Mouse (Mus musculus) kidney, embryonic 16.5 days (tissue): Measurements from ENCODE around the gene Ilf2. TPM values are rescaled to one million over a fixed set of nuclear protein-coding genes. Genes with fewer than 3 reads are reported as not detected.

ENCODE experiments used
- ATAC-seq: fragments of 200-750 bp; cut with Nextera tagmentation; 2 replicates; pipeline ENCODE4 v1.8.0; 2017; ENCODE audit warnings: moderate TSS enrichment; ENCODE audit not compliant: low FRiP score, low TSS enrichment
- H3K27ac ChIP-seq: fragments of 300-500 bp; sonication (generic); 2 replicates; pipeline ENCODE4 v1.5.1; 2014; ENCODE audit warnings: low read length
- H3K27me3 ChIP-seq: fragments of 300-500 bp; sonication (generic); 2 replicates; pipeline ENCODE4 v1.6.1; 2014; ENCODE audit warnings: low read length, control low read depth, mixed read lengths; ENCODE audit not compliant: insufficient read depth
- H3K36me3 ChIP-seq: fragments of 300-500 bp; sonication (generic); 2 replicates; pipeline ENCODE4 v1.6.1; 2014; ENCODE audit warnings: low read length, control low read depth, mixed read lengths; ENCODE audit not compliant: insufficient read depth
- H3K4me1 ChIP-seq: fragments of 300-500 bp; sonication (generic); 2 replicates; pipeline ENCODE4 v1.6.1; 2014; ENCODE audit warnings: low read length, control low read depth, mixed read lengths; ENCODE audit not compliant: insufficient read depth
- H3K4me2 ChIP-seq: fragments of 300-500 bp; sonication (generic); replicated peaks from 2 replicates; pipeline ENCODE4 v1.6.1; 2014; ENCODE audit warnings: low read depth, low read length
- H3K4me3 ChIP-seq: fragments of 300-500 bp; sonication (generic); 2 replicates; pipeline ENCODE4 v1.5.1; 2014; ENCODE audit warnings: mild to moderate bottlenecking, low read length
- H3K9ac ChIP-seq: fragments of 300-500 bp; sonication (generic); replicated peaks from 2 replicates; pipeline ENCODE4 v1.6.1; 2014; ENCODE audit warnings: low read length
- H3K9me3 ChIP-seq: fragments of 300-500 bp; sonication (generic); 2 replicates; pipeline ENCODE4 v1.6.1; 2016; ENCODE audit warnings: low read length, control low read depth
- WGBS: fragments of 180-500 bp; shearing (Covaris S2); extraction: QIAGEN DNeasy Blood & Tissue Kit; methylation state at CpG from one replicate; pipeline ENCODE4 v1.1.7; 2014; 5-methylcytosine and 5-hydroxymethylcytosine counted together
- polyA plus RNA-seq: library from polyadenylated mRNA; unstranded; fragments of >200 nt; fragmentation: Nextera tagmentation; extraction: Ambion mirVana; gene quantifications from 2 replicates; pipeline ENCODE4 v1.2.1, GENCODE M21; 2015

The Ilf2 gene
- polyA plus RNA-seq: 219 and 223 TPM in 2 replicates

DNA sequence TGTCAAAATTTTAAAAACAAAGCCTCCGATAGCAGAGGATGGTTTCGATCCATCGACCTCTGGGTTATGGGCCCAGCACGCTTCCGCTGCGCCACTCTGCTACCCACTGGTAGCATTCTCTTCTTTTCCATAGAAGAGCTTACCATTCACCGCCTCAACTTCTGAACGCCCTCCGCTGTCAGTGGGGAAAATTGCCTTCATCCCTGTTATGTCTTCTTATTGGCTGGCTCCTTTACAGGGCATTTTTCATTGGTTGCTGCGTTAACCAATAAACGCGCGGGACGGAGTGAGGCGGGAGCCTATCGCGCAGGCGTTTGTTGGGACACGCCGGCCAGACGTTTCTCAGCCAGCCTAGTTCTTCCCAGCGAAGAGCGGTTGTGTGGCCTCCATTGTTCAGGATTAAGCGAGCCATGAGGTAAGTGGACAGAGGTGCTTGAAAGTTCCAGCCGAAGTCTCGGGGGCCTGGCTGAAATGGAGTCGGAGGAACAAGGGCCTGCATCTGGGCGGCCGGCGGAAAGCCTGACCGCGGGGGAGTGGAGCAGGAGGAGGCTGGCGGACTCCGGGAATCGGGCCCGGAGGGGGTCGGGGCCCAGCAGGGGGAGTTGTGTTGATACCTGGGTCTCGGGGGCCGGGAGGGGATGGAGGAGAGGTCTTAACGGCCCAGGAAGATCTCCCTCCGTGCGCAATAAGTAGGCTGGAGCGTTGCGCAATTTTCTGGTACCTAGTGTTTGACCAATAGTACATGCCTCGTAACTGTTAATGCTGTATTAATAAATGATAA lies at the start of gene Ilf2:
Gene Ilf2 (plus strand): TSS at position 296 of the 781 bp plus-strand sequence.
- peak; percentile 99 for ATAC-seq
- Histone ChIP-seq H3K9me3 (no peaks in the 10 kb centered on the region), H3K36me3 (peaks cover 26% of the 10 kb centered on the region), H3K27ac (peak within 1 kb of the TSS; percentile 96), H3K4me2 (peak within 1 kb of the TSS; percentile 70), H3K4me3 (peak within 1 kb of the TSS; percentile 94), H3K27me3 (no peaks in the 10 kb centered on the region), H3K9ac (peak within 1 kb of the TSS; percentile 96), H3K4me1 (peaks cover 8% of the 10 kb centered on the region)
- WGBS: 0% methylated on average over 45 of the region's 45 CpGs

DNA sequence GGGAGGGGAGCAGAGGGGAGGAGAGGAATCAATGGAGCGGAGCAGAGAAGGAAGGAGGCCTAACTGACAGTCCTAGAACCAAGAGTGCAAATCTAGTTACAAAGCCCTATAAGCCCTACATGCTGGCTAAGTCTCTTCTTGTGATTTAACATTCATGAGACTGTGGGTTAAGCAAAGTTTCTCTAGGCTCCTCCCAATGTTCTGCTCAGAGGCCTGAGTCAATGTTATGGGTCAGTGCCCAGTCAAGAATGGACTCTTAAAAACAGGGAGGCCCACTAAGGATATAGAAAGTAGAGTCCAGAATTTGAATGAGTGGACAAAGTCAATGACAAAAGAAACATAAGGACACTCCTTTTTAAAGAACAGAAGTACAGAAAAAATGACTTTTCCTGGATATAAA lies 48.4 kb upstream of the Ilf2 start:
- no peak overlapping the region for H3K4me3 ChIP-seq
- peak overlapping the region; percentile 61 for H3K27ac ChIP-seq
- no peaks in the 10 kb centered on the region for H3K27me3 ChIP-seq
- peak; percentile 70; the same call in 1 of the 2 replicates for ATAC-seq
- no peak overlapping the region for H3K9ac ChIP-seq
- H3K9me3 ChIP-seq: no peaks in the 10 kb centered on the region
- H3K4me1 ChIP-seq: peaks cover 41% of the 10 kb centered on the region
- H3K36me3 ChIP-seq: peaks cover 10% of the 10 kb centered on the region
- no peak overlapping the region for H3K4me2 ChIP-seq
- WGBS: 91% methylated on average over 1 of the region's 1 CpGs

DNA sequence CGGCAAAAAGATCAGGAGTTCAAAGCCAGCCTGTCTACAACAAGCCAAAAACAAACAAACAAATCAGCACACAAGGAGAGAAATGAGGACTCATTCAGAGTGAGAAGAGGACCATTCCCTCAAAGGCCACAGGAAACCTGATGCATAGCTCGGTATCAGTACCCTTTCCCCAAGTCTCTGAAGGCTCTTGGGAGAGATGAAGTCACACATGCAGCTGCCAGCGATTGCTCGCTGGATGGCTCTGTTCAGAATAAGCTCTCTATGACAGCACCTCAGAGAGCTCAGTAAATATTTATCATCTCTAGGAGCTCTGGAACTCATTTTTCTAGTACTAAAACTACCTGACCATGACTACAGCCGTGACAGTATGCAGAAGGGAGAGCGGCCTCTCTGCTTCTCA lies 47.7 kb upstream of the Ilf2 start:
- H3K36me3 ChIP-seq: peaks cover 5% of the 10 kb centered on the region
- H3K9me3 ChIP-seq: no peaks in the 10 kb centered on the region
- 74% methylated on average over 6 of the region's 6 CpGs for WGBS
- ATAC-seq: no peak
- H3K4me2 ChIP-seq: no peak overlapping the region
- no peak overlapping the region for H3K9ac ChIP-seq
- no peak overlapping the region for H3K4me3 ChIP-seq
- peaks cover 41% of the 10 kb centered on the region for H3K4me1 ChIP-seq
- H3K27ac ChIP-seq: peak overlapping the region; percentile 61
- no peaks in the 10 kb centered on the region for H3K27me3 ChIP-seq

DNA sequence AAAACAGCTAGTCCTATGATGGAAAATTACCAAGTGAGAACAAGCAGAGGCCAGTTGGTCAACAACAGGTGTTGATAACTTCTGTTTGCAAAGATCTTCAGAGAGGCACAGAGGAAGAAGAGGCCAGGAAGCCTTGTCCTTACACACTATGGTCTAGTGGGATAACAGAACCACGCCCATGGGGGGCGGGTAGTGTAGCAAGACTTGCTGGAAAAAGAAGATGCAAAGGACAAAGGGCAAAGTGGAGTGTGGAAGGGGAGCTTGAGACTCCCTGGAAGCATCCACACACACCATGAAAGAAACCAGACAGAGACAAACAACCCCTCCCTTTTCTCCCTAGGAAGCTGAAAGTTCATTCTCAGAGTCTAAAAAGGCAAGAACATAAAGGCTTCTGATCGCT lies 46.4 kb upstream of the Ilf2 start:
- H3K36me3 ChIP-seq: no peaks in the 10 kb centered on the region
- no peaks in the 10 kb centered on the region for H3K9me3 ChIP-seq
- H3K4me3 ChIP-seq: no peak overlapping the region
- ATAC-seq: no peak
- no peak overlapping the region for H3K9ac ChIP-seq
- 84% methylated on average over 3 of the region's 3 CpGs for WGBS
- H3K27ac ChIP-seq: no peak overlapping the region
- H3K4me2 ChIP-seq: no peak overlapping the region
- no peaks in the 10 kb centered on the region for H3K27me3 ChIP-seq
- peaks cover 45% of the 10 kb centered on the region for H3K4me1 ChIP-seq

DNA sequence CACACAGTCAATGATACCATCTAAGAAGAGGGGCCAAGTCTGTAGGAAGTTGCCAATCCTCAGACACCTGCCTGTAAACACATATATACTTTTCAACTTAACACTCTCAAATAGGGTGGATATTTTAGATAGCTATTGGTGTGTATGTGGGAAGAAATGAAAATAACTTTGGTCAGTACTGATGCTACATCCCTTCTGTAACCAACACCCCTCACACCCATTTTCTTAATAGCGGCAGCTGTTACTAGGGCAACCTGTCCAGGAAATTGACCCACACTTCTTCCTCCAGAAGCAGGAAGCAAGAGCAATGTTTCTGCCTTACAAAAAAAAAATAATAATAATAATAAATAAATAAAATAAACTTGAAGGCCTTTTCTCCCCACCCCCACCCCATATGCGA lies 43.6 kb upstream of the Ilf2 start:
- Histone ChIP-seq H3K36me3 (no peaks in the 10 kb centered on the region), H3K4me1 (peaks cover 45% of the 10 kb centered on the region), H3K27ac (peak overlapping the region; percentile 99; the same call in 1 of the 2 replicates), H3K9me3 (no peaks in the 10 kb centered on the region), H3K27me3 (no peaks in the 10 kb centered on the region), H3K4me3 (peak overlapping the region; percentile 86), H3K9ac (peak overlapping the region; percentile 93), H3K4me2 (peak overlapping the region; percentile 97)
- no peak for ATAC-seq
- WGBS: 6% methylated on average over 2 of the region's 2 CpGs

DNA sequence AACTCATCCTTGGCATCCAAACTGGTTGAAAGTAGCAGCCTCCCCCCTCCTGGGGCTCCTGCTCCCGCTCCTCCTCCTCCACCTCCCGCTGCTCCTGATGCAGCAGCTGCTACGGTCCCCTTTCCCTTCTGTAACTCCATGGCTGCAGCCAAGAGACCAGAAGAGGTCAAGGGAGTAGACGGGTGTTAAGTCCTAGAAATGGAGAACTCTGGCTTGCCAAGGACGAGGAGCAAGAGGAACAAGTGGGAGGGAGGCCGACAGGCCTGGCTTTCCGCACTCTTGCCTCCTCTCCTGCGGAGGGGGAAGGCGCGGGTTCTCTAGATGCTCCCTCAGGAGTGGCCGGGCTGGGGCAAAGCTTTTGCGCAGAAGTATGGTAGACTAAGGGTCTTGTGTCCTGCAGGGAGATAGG lies 43.1 kb upstream of the Ilf2 start:
- ATAC-seq: peak; percentile 32
- no peaks in the 10 kb centered on the region for H3K27me3 ChIP-seq

DNA sequence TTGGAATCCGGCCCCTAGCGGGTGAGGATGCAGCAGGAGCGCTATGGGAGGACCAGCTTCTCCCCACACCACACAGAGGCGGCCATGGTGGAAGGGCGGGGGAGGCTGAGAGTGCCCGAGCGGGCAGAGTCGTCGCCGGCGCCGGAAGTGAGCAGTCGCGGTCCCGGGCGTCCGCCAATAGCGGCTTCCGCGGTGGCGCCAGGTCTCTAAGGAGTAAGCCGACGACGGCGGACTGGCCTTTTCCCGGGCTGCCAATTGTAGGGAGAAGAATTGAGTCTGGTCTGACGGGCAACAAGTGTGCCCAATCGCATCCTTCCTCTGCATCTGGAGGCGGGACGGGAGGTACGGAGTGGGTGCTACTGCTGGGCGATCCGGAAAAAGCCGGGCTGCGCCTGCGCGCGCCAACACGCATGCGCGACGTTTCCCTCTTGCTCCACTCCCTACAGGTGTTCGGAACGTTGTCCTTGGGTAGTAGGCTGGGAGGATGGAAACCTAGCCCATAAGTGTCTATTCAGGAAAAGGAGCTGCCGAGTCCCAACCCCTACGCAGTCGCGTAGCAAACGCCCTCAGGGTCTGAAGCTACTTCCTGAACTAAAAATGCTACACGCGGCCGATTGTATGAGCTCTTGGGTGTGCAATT lies 42.4 kb upstream of the Ilf2 start, which contains the start of gene Ints3:
Gene Ints3 (minus strand): TSS at position 242 of the 640 bp plus-strand sequence.
- H3K27me3 ChIP-seq: no peaks in the 10 kb centered on the region
- peaks cover 35% of the 10 kb centered on the region for H3K4me1 ChIP-seq
- H3K9ac ChIP-seq: peak within 1 kb of the TSS; percentile 93
- H3K36me3 ChIP-seq: no peaks in the 10 kb centered on the region
- peak within 1 kb of the TSS; percentile 86 for H3K4me3 ChIP-seq
- ATAC-seq: peak; percentile 100
- WGBS: under 1% methylated on average over 52 of the region's 52 CpGs
- no peaks in the 10 kb centered on the region for H3K9me3 ChIP-seq
- peak within 1 kb of the TSS; percentile 97 for H3K4me2 ChIP-seq
- peak within 1 kb of the TSS; percentile 99 for H3K27ac ChIP-seq

More for the DNA sequence above, 43.1 kb upstream of the Ilf2 start:
- Histone ChIP-seq H3K4me1 (peaks cover 41% of the 10 kb centered on the region), H3K4me3 (peak overlapping the region; percentile 86), H3K36me3 (no peaks in the 10 kb centered on the region), H3K9me3 (no peaks in the 10 kb centered on the region), H3K27ac (peak overlapping the region; percentile 99), H3K4me2 (peak overlapping the region; percentile 97), H3K9ac (peak overlapping the region; percentile 93)
- 2% methylated on average over 12 of the region's 12 CpGs for WGBS

DNA sequence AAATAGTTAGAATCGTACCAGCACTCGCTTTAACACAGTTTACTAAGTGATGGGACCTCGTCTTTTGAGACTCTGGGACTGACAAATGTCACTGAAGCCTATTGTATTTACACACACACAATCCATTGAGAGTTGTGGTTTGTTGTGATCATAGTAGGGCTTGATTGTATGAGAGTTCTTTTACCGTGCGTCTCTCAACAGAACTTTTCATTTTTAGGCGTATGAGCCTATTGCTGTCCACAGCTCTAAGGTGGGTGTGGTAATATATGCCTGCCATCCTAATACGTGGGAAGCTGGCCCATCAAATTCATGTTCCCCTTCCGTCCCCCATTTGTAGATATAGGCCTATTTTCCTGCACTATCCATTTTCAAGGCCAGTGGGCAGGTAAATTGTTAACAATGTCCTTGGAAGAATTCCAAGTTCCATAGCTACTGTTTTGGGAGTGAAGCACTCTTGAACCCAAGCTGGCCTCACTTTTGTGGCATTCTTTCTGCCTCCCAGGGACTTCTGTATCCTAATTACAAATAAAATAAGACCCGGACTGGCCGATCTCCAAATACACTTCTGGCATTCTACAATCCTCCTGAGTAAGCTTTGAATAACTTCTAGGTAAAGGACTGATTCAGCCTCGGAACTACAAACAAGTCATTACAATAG lies 41.7 kb upstream of the Ilf2 start:
- H3K36me3 ChIP-seq: no peaks in the 10 kb centered on the region
- peak overlapping the region; percentile 71 for H3K9ac ChIP-seq
- H3K4me1 ChIP-seq: peaks cover 29% of the 10 kb centered on the region
- no peaks in the 10 kb centered on the region for H3K27me3 ChIP-seq
- H3K4me3 ChIP-seq: peak overlapping the region; percentile 86
- WGBS: 43% methylated on average over 11 of the region's 11 CpGs
- no peaks in the 10 kb centered on the region for H3K9me3 ChIP-seq
- ATAC-seq: no peak
- peak overlapping the region; percentile 99 for H3K27ac ChIP-seq
- peak overlapping the region; percentile 68 for H3K4me2 ChIP-seq

DNA sequence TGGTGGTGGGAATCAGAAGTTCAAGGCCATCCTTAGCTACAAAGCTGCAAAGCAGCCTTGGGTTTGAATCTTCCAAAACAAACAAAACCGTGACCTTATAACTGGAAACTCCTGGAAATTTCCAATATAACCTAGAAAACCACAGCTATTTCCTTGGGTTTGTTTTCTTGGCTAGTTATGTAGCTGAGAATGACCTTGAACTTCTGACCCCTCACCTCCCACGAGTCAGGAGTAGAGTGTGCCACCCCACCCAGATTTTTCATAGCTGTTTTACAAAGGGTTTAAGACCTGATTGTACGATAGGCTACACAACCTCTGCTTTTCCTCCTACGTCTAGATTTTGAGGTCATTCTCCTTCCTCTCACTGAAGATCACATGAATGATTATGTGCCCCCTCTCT lies 38.8 kb upstream of the Ilf2 start:
- H3K4me2 ChIP-seq: no peak overlapping the region
- no peaks in the 10 kb centered on the region for H3K27me3 ChIP-seq
- H3K9ac ChIP-seq: no peak overlapping the region
- H3K36me3 ChIP-seq: no peaks in the 10 kb centered on the region
- H3K9me3 ChIP-seq: no peaks in the 10 kb centered on the region
- H3K27ac ChIP-seq: no peak overlapping the region
- H3K4me1 ChIP-seq: peaks cover 7% of the 10 kb centered on the region
- 51% methylated on average over 4 of the region's 4 CpGs for WGBS
- no peak overlapping the region for H3K4me3 ChIP-seq
- ATAC-seq: no peak
